Mouse (Mus musculus) adrenal gland, postnatal 10 days (tissue): ENCODE measurements around the gene Folr2. TPM values are rescaled to one million over a fixed set of nuclear protein-coding genes. Genes with fewer than 3 reads are reported as not detected.

ENCODE experiments used
- DNase-seq: peaks from one replicate; pipeline ENCODE4 v3.0.0; 2021; ENCODE audit warnings: mixed read lengths
- long read RNA-seq, 2 experiments: library from polyadenylated mRNA; stranded (forward); transcript quantifications; one replicate each; pipeline ENCODE4 v2.0.0; 2021
- total RNA-seq, 2 experiments: library from RNA; stranded (reverse); gene quantifications; 2 replicates each; pipeline ENCODE4 v1.2.3; 2021

Gene Folr2
- 1 to 10 TPM; 4.5 to 6.2 TPM for total RNA-seq
- long read RNA-seq, experiment 1, partial matches to known transcripts: 0 of 3 reads
- long read RNA-seq, experiment 1, other reads (novel, unspliced or antisense): 0 of 3 reads
- long read RNA-seq, experiment 2, partial matches to known transcripts: 0 of 4 reads
- long read RNA-seq, experiment 2, other reads (novel, unspliced or antisense): 2 of 4 reads

DNA sequence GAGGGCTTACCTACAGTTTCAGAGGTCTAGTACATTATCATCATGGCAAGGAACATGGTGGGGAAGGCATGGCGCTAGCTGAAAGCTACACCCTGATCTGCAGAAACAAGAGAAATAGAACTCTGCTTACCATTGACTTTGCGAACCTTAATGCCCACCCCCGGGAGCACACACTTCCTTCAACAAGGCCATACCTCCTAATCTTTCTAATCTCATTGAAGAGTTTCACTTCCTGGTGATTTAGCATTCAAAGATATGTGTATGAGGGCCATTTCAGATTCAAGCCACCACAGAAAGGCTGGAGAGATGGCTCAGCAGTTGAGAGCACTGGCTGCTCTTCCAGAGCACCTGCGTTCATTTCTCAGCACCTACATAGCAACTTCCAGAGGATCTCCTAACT, at the start of gene Folr2:
TSS of gene Folr2 (minus strand) at position 101 of the 400 bp plus-strand sequence.
- DNase-seq: no peak

DNA sequence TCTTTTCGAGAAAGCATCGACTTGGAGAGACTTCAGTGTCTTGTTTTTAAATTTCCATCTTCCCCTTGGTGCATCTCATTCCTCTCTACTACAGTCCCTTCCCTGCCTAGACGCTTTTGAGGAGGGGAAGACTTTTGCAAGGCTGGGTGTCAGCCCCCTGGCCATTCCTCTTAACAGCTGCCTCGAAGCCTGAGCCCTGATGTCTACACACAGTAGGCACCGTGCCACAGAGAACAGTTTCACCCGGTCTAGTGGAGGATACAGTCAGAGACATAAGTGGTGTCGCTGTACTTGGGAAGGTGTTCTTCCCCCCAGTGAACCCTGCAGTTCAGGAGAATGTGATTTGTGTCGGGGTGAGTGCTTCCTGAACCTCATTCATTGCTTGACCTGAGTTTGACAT, 49.7 kb upstream of the Folr2 start:
- DNase-seq: peak; percentile 34

DNA sequence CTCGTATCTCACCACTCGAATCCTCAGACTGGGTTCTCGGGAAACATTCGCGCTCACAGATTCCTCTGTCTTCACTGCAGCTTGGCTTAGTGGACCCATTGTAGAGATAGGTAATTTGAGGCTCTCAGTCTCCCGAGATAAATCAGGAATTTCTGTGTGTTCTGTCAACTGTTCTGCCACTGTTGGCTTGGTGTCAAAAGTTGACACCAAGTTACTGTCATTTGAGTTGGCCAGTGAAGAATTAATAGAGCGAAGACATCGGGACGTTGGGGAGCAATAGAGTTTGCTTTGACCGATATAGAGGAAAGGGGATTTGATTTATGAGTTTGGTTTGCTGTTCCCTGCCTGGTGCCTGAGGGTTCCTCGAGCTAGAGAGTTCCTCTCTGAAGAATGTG, 49.3 kb upstream of the Folr2 start, which contains the start of gene Tomt:
TSS of gene Tomt (minus strand) at position 73 of the 395 bp plus-strand sequence.
- DNase-seq: no peak

DNA sequence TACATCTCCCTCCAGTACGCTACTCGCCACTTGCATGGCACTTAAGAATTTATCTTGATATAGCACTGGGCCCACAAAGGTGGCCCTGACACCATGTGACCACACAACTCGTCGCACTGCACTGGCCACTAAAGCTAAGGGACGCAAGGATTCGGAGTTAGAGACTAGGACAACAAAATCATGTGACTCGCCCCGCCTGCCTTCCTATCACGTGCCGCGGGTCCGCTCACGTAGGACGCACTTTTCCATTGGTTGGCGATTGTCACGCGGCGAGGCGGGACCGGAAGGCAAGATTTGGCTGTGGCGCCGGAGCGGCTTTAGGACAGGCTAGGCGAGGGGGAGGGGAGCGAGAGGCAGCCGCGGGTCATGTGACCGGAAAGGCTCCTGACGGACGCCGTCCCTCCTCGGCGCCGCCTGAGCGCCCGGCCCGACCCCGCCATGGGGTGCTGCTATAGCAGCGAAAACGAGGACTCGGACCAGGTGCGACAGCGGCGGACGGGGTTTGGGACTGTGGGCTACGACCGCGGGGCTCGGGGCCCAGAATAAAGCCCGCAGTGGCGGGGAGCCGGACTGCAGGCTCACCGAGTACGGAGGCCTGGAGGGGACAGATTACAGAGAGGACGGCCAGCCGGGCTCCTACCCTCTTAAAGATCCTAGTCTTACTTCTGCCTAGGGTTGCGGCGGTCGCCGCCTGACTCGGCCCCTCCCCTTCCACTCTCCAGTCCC, 48.7 kb upstream of the Folr2 start, which contains the start of gene Lamtor1:
TSS of gene Lamtor1 (plus strand) at position 344 of the 726 bp plus-strand sequence.
- peak; percentile 99 for DNase-seq

DNA sequence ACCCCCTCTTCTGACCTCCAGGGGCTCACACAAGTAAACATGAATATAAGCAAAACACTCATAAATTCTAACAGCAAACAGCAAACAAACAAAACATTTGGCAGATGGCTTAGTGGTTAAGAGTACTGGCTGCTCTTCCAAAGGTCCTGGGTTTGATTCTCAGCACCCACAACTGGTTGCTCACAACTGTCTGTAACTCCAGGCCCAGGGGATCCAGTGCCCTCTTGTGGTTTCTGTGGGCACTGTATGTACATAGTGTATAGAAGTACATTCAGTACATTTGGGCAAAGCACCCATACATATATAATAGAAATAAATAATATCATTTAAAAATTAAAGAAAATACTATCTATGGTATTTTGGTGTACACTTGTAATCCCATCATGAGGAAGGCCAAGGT, 45.9 kb upstream of the Folr2 start:
- no peak for DNase-seq

DNA sequence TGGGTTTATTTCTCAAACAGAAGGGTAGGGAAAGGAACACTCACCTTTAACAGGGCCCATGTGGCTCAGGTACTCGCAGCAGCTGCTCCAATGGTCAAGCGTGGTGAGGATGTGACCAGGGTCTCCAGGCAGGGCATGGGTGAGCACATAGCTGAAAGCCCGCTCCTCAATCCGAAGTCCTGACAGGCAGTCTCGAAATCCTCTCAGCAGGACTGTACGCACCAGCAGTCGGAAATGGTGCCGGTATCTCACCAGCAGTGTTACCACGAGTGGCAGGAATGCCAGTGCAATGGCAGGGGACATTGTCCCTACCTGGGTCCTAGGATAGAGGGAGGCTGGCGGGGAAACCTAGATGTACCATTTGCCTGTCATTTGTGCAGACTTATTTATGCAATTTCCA, 45.0 kb upstream of the Folr2 start:
- DNase-seq: no peak

DNA sequence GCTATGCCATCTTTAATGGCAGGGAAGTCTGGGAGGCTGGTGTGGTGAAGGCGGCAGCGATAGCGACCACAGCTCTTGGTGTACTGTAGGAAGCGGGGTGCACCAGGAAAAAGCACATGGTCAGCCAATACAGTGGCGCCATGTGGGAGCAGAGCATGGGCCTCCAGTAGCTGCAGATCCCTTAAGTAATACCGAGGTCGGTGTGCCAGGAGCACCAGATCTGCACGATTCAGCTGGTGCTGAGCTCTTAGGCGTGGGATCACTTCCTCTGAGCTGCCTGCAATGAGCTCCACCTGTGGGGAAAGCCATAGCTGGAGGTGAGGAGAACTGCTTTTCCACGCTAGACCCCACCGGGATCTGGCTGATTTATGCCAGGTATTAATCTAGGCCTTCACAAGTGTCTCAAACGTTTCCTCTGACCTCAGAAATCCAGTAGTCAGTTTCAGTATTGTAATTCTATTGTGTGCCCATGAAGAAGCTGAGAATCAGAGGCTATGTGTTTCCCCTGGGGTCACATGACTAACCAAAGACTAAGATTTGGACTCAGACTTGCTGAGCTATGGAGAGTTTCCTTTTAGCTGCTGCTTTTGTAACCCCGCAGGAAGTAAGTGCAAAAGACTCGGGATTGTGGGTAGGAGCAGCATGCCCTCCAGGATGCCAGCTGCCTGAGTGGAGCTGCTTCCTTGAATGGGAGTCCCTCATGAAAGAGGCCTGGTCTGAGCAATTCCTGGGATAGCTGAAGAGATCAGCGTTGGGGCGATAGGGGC, 43.5 kb upstream of the Folr2 start:
- DNase-seq: no peak

DNA sequence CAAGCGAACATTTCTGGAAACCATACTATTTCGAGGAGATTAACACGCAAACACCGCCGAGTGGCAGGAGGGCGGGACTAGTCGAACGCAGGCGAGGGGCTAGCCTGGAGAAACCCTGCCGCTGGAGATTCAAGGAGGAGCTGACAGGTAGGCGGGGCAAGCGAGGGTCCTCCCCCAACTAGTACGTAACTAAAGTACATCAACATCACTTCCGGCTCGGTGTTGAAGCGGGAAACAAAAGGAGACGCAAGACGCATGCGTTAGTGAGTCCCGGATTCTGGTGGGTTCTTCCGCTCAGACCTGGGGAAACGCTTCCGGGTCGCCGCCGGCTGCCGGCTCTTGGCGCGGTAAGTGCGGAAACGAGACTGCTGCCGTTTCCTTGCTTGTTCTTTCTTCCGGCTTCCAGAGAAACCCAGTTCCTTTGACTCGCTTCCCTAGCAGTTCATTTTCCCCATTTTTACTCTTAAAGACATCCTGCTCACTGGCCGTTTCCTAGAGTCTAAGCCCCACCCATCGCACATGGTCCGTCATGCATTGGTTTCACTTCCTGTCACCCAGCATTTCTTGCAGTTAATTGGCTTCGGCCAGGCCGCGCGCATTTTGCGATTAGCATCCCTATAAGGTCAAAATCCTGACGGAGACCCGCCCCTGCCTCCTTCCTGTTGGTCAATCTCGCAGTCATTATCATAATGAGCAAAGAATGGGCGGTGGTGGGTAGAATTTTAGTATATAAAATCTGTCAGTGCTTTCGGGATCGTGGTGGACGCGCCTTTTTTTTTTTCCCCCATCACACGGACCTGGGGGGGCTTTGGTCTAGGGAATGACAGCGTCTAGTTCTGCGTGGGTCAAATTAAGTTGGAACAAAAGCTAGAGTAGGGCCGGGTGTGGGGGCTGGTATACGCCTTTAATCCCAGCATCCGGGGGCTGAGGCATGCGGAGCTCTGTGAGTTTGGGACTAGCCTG, 39.4 kb upstream of the Folr2 start:
- DNase-seq: peak; percentile 95

DNA sequence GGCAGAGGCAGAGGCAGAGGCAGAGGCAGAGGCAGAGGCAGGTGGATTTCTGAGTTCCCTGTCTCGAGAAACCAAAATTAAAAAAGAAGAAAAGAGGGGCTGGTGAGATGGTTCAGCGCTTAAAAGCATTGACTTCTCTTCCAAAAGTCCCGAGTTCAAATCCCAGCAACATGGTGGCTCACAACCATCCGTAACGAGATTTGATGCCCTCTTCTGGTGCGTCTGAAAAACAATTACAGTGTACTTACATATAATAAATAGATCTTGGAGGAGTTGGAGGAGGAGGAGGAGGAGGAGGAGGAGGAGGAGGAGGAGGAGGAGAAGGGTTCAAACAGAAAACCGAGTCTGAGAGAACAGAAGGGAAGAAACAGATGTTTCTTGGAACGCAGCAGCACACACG, 38.7 kb upstream of the Folr2 start:
- DNase-seq: no peak

DNA sequence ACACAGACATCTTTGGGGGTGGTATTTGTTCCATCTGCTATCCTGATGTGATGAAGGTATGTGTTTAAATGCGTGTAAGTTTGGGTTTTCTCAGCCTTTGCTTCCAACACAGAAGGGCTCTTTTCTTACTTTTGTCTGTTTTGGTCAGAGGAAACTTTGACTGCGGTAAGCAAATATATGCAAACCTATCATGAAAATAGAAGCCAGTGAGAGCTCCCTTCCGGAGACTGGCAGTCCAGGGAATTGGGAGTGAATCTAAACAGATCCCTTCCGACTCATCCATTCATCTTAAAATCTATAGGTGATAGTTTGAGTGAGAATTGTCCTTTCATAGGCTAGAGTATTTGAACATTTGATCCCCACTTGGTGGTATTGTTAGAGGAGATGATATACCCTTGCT, 31.5 kb upstream of the Folr2 start:
- no peak for DNase-seq

DNA sequence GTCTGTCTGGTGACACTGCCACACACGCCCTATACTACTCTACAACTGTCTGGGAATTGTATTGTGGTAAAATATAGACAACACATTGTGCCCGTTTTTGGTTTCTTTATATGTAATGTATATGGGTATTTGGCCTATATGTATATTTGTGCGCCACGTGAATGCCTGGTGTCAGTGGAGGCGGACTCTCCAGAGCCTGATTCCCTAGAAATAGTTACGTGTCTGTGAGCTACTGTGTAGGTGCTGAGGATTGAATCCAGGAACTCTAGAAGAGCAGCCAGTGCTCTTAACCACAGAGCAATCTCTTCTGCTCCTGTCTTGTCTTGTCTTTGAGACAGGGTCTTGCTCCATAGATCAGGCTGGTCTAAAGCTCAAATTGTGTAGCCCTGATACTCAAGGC, 29.3 kb upstream of the Folr2 start:
- no peak for DNase-seq

DNA sequence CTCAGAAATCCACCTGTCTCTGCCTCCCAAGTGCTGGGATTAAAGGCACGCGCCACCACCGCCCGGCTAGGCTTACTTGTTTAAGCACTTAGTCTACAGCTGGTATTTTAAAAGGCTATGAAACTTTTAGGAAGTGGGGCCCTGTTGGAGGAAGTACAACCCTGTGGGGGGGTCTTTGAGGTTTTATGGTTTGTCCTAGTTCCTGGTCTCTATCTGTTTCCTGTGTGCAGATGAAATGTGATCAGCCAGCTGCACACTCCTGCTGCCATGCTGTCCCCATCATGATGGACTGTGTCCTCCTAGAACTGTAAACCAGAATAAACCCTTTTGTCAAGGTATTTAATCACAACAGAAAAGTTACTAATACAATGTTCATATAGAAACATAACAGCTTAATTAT, 27.2 kb upstream of the Folr2 start:
- DNase-seq: no peak

DNA sequence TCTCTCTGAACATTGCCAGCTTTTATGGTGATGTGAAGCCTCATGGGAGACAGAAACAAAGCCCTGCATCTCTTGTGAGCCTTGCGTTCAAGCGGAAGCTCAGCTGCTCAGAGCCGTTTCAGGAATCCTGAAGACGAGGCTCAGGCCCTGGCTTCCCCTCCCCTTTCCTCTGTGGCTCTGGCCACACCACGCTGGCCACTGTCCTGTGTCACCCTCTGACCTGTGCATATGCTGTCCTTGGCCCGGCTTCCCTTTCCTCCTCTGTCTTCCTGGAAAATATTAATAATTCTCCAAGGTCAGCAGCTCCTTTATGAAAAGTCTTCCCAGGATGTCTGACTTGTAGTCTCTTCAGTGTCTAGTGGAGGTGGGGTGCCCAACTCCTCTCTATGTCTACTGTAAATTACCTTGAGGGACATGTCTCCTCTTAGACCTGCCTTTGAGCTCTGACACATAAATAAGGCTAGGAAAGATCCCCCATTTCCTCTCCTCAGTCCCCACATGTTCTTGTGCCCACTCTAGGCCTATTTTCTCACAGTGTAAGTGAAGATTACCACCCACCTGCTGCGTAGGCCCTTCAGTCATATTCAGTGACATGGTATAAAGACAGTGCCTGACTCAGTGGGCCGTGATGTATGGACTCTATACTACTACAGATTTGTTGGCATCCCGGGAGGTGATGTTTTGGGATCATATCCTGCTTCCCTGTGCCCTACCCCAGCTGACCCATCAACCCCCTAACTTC, 25.6 kb upstream of the Folr2 start:
- DNase-seq: no peak

DNA sequence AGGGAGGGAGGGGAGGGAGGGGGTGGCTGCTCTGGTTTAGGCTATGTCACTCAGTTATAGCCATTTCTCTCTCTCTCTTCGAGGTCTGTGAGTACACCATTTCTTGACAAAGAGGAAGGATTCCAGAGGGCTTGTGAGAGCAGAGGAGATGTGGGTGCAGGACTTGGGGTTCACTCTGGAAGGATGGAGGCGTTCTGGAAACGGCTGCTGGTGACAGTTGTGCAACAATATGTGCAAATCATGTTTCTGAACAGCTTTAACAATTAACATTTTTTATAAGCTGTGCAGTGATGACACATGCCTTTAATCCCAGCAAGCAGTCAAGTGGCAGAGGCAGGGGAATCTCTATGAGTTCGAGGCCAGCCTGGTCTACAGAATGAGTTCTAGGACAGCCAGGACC, 23.9 kb upstream of the Folr2 start:
- no peak for DNase-seq

DNA sequence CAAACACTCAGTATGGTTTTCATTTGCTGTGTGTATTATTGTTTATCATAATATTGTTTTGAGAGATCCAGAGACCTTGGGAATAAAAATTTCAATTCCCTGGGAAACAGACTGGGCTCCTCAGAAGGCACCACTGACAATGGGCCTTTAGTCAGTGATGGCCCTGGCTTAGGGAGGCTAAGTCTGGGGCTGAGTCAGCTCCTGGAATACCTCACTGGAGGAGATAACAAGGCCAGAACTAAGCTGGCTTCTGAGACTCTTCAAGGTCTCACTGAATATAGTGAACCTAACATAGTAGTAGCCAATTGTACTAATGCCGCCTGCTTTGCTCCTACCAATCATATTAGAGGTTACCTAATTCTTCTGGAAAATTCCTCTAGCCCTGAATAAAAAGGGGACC, 19.0 kb upstream of the Folr2 start:
- no peak for DNase-seq

DNA sequence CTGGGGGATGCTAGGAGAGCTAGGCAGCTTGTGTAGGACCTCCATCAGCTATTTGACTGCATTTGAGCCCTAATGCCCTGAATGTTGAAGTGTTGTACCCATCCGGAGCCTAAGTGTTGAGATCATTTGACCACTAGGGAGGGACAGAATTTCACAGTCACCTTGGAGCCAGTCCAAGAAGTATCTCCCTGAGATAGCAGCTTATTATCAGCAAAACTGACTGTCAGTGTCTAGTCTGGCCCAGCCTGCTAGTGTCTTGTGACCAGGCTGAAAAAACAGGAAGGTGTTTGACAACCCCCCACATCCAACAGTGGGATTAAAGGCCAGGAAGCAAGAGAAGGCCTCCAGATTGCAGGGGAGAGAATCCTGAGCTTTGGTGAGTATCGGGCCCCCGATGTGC, 14.3 kb upstream of the Folr2 start:
- no peak for DNase-seq

DNA sequence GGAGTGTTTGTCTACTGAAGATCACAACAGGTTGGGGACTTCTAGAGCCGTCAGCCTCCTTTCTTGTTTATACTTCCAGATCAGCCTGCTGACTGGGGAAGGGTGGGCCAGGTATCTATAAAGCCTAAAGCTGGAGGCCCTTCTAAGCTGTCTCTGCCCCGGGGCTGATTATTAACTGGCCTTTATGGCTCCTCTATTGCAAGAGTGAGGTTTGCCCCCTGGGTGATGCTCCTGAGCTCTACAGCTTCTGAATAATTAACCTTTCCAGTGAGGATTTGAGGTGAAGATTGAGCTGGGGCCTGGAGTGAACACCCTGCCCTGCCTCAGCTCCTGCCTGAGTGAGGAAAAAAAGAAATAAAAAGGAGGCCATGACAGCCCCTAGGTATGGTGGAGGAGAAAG, 13.6 kb upstream of the Folr2 start, which contains the start of gene Folr1:
TSS of gene Folr1 (minus strand) at position 160 of the 400 bp plus-strand sequence.
- no peak for DNase-seq

DNA sequence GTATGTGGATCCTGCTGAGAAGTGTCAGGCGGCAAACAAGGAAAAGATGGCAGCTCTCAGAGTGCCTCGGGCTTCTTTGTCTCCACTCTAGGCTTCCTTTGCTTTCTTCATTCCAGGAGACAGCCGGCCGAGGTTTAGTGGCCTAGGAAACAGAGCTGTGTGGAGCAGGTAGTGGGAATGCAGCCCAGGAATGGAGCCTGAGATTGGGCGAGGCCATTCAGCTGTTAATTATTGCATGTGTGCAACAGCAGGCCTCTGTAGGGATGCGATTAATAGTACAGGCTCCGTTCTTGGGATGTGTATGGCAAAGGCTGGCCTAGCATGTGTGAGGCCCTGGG, 12.1 kb upstream of the Folr2 start:
- no peak for DNase-seq

DNA sequence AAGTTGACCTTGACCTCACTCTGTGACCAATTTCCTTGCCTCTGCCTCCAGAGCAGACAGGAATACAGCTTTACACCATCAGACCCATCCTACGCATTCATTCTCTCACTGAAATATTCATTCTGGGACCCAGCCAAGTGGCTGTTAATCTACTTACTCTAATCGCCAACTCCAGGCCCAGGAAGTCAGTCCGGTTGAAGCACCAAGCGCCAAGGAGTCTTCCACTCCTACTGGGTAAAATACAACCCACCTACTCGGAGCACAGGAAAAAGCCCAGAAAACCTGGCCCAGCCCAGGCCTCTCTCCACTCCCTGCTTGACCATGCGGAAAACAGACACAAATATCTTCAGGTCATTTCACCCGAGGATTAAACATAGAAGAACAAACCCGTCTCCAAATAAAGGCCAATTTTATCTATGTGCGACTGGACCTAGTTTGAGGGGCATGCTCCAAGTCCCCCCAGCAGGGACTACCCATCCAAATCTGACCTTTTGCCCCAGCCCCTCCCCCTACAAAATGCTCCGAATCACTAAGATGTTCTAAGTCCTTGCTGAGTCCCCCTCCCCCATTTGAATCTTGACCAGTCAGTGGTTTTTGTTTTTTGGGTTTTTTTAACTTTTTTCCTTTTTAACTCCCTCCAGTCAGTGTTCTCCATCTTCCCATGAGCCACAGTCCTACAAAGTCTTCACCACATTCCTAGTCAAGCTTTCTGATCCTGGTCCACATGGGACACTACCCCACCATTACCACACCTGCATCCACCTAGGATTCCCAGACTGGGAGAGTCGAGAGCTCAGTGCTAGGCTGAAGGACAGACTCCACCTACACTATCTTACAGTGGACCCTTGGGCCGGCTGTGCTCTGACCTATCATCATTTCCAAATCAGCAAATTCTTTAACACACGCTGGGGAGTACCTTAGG, 11.5 kb upstream of the Folr2 start:
- no peak for DNase-seq

DNA sequence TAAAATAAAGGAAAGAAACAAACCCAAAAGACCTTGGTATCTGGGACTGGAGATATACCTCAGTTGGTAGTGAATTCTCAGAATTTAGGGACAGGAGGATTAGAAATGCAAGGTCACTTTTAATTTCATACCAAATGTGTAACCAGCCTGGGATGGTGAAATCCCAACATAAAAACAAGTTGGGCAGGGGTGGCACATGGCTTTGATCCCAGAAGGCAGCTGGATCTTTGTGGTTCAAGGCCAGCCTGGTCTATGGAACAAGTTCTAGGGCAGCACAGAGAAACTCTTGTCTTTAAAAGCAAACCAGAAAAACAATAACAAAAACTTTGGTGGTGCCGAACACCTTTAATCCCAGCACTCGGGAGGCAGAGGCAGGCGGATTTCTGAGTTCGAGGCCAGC, 10.5 kb upstream of the Folr2 start:
- DNase-seq: no peak
